Mouse (Mus musculus): ENCODE results near the gene Tex50. TPM values are rescaled to one million over a fixed set of nuclear protein-coding genes. Genes with fewer than 3 reads are reported as not detected.

The Tex50 gene
- polyA plus RNA-seq, 1 experiment = not detected

- H3K4me1 ChIP-seq (ENCODE audit: control insufficient read depth, insufficient read depth, low read length) = peaks cover 2% of the 10 kb centered on the region; the same call in 1 of the 2 replicates
- peak within 1 kb of the TSS; percentile 41; the same call in 1 of the 2 replicates for H3K27ac ChIP-seq (ENCODE audit: insufficient read depth, low read length)
- peak within 1 kb of the TSS; percentile 73 for H3K4me3 ChIP-seq (ENCODE audit: insufficient read depth, low read length)
- TF ChIP-seq POLR2A (IDR thresholded peaks at IDR 0.05; ENCODE audit: extremely low read depth, insufficient read depth, low read length) (peak; percentile 92), CTCF (IDR thresholded peaks at IDR 0.05; ENCODE audit: extremely low read depth, insufficient read depth, low read length) (no peak)
Observed at GRCm38 (mm10) chr1:161130726-161131664, 28.1 kb downstream of the Tex50 start, which contains the start of gene Klhl20. TSS of gene Klhl20 (minus strand) at chr1:161131511.

- Histone ChIP-seq H3K4me1 (ENCODE audit: control insufficient read depth, insufficient read depth, low read length) (peaks cover 2% of the 10 kb centered on the region; the same call in 1 of the 2 replicates), H3K27ac (ENCODE audit: insufficient read depth, low read length) (no peak overlapping the region), H3K4me3 (ENCODE audit: insufficient read depth, low read length) (no peak overlapping the region)
- no peak for TF ChIP-seq POLR2A (IDR thresholded peaks at IDR 0.05; ENCODE audit: extremely low read depth, insufficient read depth, low read length)
- TF ChIP-seq CTCF (IDR thresholded peaks at IDR 0.05; ENCODE audit: extremely low read depth, insufficient read depth, low read length) = no peak
Observed at GRCm38 (mm10) chr1:161126461-161126860, 32.7 kb downstream of the Tex50 start.

GRCm38 (mm10) chr1:161122661-161123418 is 36.3 kb downstream of the Tex50 start:
- H3K4me1 ChIP-seq (ENCODE audit: control insufficient read depth, insufficient read depth, low read length) = no peaks in the 10 kb centered on the region
- no peak for TF ChIP-seq POLR2A (IDR thresholded peaks at IDR 0.05; ENCODE audit: extremely low read depth, insufficient read depth, low read length)
- TF ChIP-seq CTCF (IDR thresholded peaks at IDR 0.05; ENCODE audit: extremely low read depth, insufficient read depth, low read length) = no peak
- H3K27ac ChIP-seq (ENCODE audit: insufficient read depth, low read length) = no peak overlapping the region
- H3K4me3 ChIP-seq (ENCODE audit: insufficient read depth, low read length) = no peak overlapping the region

GRCm38 (mm10) chr1:161114591-161114990 is 44.5 kb downstream of the Tex50 start:
- H3K4me3 ChIP-seq (ENCODE audit: insufficient read depth, low read length) = no peak overlapping the region
- no peak for TF ChIP-seq CTCF (IDR thresholded peaks at IDR 0.05; ENCODE audit: extremely low read depth, insufficient read depth, low read length)
- TF ChIP-seq POLR2A (IDR thresholded peaks at IDR 0.05; ENCODE audit: extremely low read depth, insufficient read depth, low read length) = no peak
- H3K4me1 ChIP-seq (ENCODE audit: control insufficient read depth, insufficient read depth, low read length) = no peaks in the 10 kb centered on the region; the same call in 1 of the 2 replicates
- H3K27ac ChIP-seq (ENCODE audit: insufficient read depth, low read length) = no peak overlapping the region

GRCm38 (mm10) chr1:161109216-161109615 is 49.9 kb downstream of the Tex50 start:
- H3K4me1 ChIP-seq (ENCODE audit: control insufficient read depth, insufficient read depth, low read length) = no peaks in the 10 kb centered on the region; the same call in 1 of the 2 replicates
- no peak overlapping the region for H3K27ac ChIP-seq (ENCODE audit: insufficient read depth, low read length)
- no peak overlapping the region for H3K4me3 ChIP-seq (ENCODE audit: insufficient read depth, low read length)
- TF ChIP-seq CTCF (IDR thresholded peaks at IDR 0.05; ENCODE audit: extremely low read depth, insufficient read depth, low read length) (no peak), POLR2A (IDR thresholded peaks at IDR 0.05; ENCODE audit: extremely low read depth, insufficient read depth, low read length) (no peak)

Other genes with a start within 250 kb of the Tex50 start
- 0.08 and 0.19 TPM in 2 replicates for gene Serpinc1, start 180.7 kb downstream of the Tex50 start, polyA plus RNA-seq (2012; rRNA removed)
- gene Zbtb37, start 124.5 kb downstream of the Tex50 start, polyA plus RNA-seq (2012; rRNA removed) = 4.8 and 5.1 TPM in 2 replicates
- gene Dars2, start 88.7 kb downstream of the Tex50 start, polyA plus RNA-seq (2012; rRNA removed) = 25.0 and 26.2 TPM in 2 replicates
- 0.98 and 1.7 TPM in 2 replicates for gene Cenpl, start 88.6 kb downstream of the Tex50 start, polyA plus RNA-seq (2012; rRNA removed)
- gene Klhl20, start 27.8 kb downstream of the Tex50 start, polyA plus RNA-seq (2012; rRNA removed) = 13.4 and 14.1 TPM in 2 replicates
- gene Ankrd45, start 16.6 kb downstream of the Tex50 start, polyA plus RNA-seq (2012; rRNA removed) = 38.5 and 41.3 TPM in 2 replicates
- 455 and 511 TPM in 2 replicates for gene Prdx6, start 91.9 kb upstream of the Tex50 start, polyA plus RNA-seq (2012; rRNA removed)
- gene Tnfsf4, start 236.1 kb upstream of the Tex50 start, polyA plus RNA-seq (2012; rRNA removed) = not detected in 2 replicates